Mouse (Mus musculus): ENCODE measurements around the gene Akap4.

Akap4 gene

DNA sequence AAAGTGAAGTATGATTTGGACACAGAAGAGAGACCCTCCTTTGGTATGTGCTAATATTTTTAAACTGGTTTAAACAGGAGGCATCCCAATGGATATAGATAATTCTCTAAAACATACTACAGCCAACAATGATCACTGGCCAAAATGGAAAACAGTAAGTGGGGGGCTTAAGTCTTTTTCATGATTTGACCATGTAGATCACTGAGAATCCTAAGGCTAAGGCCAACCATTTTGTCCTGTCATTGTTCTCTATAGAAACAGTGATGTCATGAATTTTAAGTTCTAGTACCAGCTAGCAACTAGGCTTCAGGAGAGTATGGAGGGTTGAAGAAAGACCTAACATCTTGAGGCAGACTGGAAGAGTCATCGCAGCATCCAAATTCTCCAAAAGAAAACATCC is at the start of gene Akap4:
TSS of gene Akap4 (plus strand) at position 301 of the 400 bp plus-strand sequence.
- no peak for DNase-seq (ENCODE audit: low spot score in 2 of 2)

DNA sequence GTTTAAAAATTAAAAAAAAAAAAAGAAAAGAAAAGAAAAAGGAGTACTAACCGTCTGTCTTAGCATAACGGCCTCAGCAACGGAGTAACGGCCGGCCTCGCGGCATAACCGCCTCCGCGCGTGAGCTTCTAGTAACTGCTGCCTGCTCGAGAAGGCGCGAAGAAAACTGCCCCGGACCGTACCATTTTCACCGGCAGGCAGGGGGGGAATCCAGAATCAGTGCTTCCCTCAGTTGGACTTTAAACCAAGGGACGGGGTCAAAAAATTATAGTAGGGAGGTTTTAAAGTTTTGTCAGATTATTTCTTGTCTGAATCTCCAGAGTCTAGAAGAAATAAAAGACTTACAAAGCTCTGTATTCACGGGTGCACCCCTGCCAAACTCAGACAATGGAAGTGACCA is 25.8 kb upstream of the Akap4 start, which contains the start of gene Ccnb3:
TSS of gene Ccnb3 (minus strand) at position 101 of the 400 bp plus-strand sequence.
- DNase-seq (ENCODE audit: low spot score in 2 of 2), result no peak

DNA sequence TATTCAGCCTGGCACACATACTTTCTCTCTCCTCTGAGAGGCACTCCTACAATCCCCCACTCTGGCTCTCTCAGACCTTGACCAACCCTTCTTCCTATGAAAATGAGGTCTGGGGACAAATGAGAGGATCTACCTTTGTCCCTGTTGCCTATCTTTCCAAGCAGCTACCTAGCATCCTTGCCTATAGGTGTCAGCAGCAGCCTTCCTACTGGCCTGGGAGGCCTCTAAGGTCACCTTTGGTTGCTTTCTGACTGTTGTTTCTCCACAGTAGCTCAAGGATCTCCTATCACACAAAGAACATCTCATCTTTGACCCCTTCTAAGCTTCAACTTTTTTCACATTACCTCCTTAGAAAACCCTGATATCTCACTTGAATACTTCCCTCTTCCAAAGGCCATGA is 10.3 kb upstream of the Akap4 start:
- DNase-seq (ENCODE audit: low spot score in 2 of 2), result no peak

DNA sequence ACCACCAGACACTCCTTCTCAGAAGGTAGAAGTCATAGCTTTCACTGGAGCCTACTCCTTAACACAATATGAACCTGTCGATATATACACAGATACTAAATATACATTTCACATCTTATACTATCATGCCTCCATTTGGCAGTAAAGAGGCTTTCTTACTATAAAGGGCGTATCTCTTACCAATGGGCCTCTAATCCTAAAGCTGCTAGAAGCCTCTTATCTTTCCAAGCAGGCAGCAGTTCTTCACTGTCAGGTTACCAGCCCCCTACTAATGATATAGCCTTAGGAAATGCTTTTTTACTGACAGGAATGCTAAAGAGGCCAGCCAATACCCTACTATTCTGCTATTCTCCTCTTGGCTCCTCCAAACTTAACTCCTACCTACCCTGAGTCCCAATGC is 9.7 kb upstream of the Akap4 start:
- no peak for DNase-seq (ENCODE audit: low spot score in 2 of 2)

DNA sequence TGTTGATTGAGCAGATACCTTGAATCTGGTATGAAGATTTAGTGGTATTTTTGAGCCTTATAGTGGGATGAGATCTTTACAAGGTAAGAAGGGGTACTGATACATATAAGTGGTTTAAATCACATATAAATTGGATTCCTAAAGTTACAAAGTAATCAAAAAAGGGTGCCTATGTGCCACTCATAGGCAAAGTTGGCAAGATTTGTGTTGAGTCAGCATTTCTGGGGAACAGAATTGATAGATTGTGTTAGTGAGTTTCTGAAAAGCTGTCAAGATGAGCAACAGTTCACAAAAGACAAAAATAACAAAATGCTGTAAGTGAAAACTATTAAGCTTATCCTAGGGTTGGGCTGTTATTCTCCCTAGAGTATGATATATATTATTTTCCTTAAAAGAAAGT is 3.2 kb upstream of the Akap4 start:
- no peak for DNase-seq (ENCODE audit: low spot score in 2 of 2)

DNA sequence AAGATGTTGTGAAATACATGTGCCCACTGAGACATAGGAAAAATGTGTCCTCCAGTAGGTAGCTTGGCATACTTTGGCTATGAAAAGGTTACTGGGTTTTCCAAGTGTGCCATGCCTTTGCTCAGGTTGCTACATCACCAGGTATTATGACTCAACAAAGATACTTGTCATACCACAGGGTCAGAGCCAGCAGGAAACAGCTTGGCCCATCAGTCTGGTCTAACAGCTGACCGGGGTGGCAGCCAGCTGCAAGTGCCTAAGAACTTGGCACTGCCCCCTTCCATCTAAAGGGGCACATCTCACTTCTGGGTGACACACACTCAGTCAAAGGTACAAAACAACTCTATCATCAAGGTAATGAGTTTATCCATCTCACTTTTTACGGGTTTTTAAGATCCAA is 683 bp downstream of the Akap4 start:
- no peak for DNase-seq (ENCODE audit: low spot score in 2 of 2)

DNA sequence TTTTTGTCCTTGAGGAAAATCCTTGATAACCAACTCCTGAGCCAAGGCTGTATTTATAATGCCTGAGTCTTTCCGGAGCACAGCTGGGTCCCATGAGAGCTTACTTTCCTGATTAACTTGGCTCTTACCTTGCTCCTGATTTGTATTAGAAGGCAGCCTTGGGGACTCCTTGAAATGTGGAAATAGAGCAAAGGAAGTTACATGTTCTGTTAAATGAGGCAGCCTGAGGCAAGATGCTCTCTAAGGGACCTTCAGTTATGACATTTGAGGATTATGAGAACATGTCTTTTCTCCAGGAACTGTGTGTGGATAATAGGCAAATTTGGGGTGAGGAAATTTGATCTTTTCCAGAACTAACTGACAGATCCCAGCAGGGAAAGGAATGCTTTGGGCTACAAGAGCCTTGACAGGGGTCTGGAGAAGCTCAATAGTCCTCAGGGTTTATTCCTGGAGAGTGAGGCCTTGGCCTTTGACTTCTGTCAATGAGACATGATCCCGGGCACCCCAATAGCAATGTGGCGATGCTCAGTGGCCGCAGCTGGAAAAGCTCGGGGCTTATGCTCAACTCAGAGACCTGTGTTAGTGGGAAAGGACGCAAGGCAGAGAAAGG is 12.6 kb downstream of the Akap4 start:
- DNase-seq (ENCODE audit: low spot score in 2 of 2), result no peak

DNA sequence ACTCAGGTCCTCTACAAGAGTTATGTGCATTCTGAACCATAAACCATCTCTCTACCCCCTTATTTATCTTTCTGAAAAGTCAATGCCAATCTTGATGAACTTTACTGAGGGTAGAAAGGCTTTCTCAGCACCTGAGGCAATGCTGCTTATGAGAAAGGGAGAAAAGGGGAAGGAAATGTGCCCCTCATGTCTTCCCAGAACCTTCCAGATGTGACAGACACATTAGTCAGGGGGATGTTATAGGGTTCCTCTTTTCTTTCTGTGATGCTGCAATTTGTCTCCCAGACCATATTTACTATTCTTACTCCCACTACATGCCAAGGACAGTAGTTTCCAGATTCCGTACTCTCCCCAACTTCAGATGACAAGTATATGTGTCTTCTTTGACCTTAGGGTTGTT is 18.6 kb downstream of the Akap4 start:
- DNase-seq (ENCODE audit: low spot score in 2 of 2), result no peak

DNA sequence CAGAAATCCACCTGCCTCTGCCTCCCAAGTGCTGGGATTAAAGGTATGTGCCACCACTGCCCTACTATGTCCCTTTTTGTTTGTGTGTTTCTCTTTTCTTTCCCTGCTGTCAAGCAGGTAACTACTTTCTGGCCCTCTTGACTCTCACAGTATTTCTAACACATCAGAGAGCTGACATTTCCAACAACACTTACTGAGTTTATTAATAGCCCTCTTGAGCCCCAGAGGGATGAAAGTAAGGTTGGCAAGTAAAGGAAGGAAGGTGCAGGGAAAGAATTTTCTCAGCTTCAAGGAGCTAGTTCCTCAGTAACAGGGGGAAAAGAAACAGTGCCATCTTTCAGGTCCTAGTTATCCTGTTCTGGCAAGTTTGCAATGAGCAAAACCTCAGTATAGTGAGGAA is 23.0 kb downstream of the Akap4 start:
- DNase-seq (ENCODE audit: low spot score in 2 of 2), result no peak

DNA sequence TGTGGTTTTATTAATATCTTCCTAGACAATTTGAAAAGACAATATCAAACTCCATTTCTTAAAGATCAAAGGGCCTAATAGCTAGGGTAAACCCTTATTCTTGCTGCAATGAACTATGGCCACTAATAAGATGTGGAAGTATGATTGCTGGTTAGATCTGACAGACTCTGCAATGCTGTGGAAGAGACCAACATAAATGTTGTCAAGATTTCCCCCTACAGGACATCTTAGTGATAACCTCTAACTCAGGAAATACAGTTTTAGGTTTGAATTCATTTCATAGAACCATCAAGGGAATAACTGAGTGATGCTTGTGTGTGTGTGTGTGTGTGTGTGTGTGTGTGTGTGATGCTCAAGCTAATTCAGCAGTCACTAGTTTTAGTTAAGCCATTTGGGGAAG is 35.0 kb downstream of the Akap4 start:
- DNase-seq (ENCODE audit: low spot score in 2 of 2), result no peak

DNA sequence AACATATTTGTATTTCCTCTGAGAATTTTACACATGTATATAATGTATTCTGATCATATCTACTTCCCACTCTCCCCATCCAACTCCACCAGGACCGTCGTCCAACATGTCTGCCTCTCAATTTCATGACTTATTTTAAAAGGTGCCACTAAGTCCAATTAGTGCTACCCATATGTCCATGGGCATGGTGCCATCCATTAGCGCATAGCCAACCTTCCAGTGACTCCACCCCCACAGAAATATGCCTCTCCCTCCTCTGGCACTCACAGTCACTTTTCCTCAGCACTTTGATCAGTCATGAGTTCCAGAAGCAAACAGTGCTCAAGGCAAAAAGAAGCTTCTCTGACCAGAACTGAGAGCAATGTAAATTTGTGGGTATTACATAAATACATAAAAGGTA is 47.6 kb downstream of the Akap4 start:
- no peak for DNase-seq (ENCODE audit: low spot score in 2 of 2)

DNA sequence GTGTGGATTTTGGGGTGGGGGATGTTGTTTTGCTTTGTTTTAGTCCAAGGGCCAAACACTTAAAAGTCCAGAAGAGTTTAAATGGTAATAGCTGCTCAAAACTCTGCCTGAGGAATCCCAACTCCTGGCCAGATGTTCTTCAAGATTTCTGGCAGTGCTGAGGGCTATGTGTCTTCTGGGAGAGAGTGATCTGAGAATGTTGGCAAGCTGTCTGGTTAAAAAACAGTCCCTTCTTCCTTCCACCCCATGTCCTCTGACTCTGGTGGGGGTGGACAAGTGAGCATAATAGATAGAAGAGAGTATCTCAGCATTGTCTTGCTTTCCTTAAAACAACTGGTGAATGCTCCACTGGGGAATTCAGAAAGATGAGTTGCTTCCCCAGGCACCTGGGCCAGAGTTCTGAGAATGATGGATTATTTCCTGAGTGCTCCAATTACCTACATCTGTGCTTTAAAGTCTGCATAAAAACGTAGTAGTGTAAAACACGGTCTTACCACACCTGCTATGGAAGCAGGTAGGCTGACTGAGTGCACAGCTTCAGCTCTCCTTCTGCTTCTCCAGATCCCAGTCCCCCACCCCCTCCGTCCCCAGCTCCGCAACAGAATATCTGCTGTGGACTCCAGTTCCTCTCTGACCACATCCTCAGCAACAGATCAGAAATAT is 54.4 kb downstream of the Akap4 start:
- no peak for DNase-seq (ENCODE audit: low spot score in 2 of 2)

Measured in urinary bladder, postnatal 36 days (tissue).